Mouse (Mus musculus): ENCODE data around the gene Slamf6.

Slamf6 gene

GRCm38 (mm10) chr1:171996701-171997100 lies 79.4 kb downstream of the Slamf6 start:
- DNase-seq: no peak

GRCm38 (mm10) chr1:171998820-171999597 lies 81.7 kb downstream of the Slamf6 start:
- no peak for DNase-seq

- DNase-seq: peak; percentile 95
These were observed 83.3 kb downstream of the Slamf6 start for GRCm38 (mm10) chr1:172000641-172001040.

DNA sequence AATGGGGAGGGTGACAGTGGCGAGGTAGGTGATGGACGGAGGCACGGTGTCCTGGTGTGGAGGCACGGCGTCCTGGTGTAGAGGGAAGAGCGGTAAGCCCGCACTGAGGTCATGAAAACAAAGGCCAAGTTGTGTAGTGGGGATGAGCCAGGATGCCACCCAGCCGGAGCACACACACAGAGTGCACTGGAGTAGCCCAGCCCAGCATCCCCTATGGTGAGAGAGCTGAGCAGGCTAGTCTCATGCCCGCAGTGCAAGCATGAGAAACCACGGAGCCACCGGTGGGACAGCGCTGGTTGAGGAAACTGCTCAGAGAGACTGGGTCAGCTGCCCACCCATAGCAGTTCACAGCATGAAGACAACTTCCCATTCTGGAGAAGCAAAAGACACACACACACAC lies 84.3 kb downstream of the Slamf6 start:
- DNase-seq: no peak
